Comparison of ENCODE assay signal across 15 mouse cellular contexts in the genomic region with DNA sequence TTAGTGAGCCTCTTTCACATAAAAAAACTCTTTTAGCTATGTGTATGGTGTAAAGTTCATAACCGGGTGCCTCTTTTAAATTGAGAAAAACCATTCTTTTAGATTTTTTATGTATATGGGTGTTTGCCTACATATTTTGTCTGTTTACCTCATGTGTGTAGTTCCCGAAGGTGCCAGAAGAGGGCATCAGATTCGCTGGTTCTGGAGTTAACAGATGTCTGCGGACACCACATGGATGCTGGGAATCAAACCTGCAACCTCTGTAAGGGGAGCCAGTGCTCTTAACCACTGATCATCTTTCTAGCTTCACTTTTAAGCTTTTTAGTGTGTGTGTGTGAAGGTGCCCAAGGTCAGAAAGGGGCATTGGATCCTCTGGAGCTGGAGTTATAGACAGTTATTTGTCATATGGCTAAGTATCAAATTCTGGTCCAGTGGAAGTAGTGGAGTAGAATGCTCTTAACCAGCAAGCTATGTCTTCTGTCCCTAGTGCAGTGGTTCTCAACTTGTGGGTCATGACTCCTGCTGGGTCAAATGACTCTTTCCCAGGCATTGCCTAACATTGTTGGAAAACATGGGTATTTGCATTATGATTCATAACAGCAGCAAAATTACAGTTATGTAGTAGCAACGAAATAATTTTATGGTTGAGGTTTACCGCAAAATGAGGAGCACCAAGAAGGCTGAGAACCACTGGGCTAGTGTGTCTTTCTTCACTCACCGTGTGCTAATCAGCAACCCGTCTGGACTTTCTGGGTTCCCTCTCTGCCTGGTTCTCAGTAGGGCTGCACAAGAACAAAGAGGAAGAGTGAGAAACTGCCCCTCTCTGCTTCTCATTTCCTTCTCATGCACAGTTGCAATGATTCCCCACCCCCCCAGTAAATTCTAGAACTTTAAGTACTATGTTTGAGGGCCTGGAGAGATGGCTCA. TPM values are rescaled to one million over a fixed set of nuclear protein-coding genes. Genes with fewer than 3 reads are reported as not detected.
DNase-seq lines count a peak whose midpoint lies in the region; ATAC-seq and TF ChIP-seq lines count a peak whose summit lies in the region.
"Had no signal": no experiment of that assay in that cellular context is flagged by ENCODE, and none has a peak within 500 bp of the region (broad histone marks: within the 10 kb centered on the region; RNA-seq: fewer than 3 reads in every experiment).

No protein-coding gene starts in this region.

- H3K4me3 ChIP-seq in liver, embryonic 15.5 days (replicated peaks) = no peak overlapping the region
- no peak overlapping the region for H3K4me3 ChIP-seq in liver, embryonic 11.5 days (ENCODE audit: low read depth, low read length)
- H3K4me3 ChIP-seq in ES-E14 (ENCODE audit: insufficient read depth in 1 of 2, low read depth in 1 of 2, low read length in 2 of 2, poor library complexity in 1 of 2, severe bottlenecking in 1 of 2) = no peak overlapping the region
- H3K4me3 ChIP-seq: erythroblast, embryonic 14.5 days; hindbrain, embryonic 13.5 days had no signal

- H3K4me2 ChIP-seq in liver, embryonic 15.5 days = no peak overlapping the region
- H3K4me2 ChIP-seq in liver, embryonic 11.5 days = no peak overlapping the region
- H3K4me2 ChIP-seq: hindbrain, embryonic 13.5 days had no signal

- no peaks in the 10 kb centered on the region for H3K36me3 ChIP-seq in liver, embryonic 15.5 days (replicated peaks)
- no peaks in the 10 kb centered on the region for H3K36me3 ChIP-seq in liver, embryonic 11.5 days (ENCODE audit: control insufficient read depth, insufficient read depth, low read length)
- H3K36me3 ChIP-seq in ES-E14 (ENCODE audit: control insufficient read depth, insufficient read depth, low read length, poor library complexity, severe bottlenecking) = no peaks in the 10 kb centered on the region
- H3K36me3 ChIP-seq: hindbrain, embryonic 13.5 days had no signal

- 64% methylated on average over 8 of the region's 8 CpGs for WGBS in liver, embryonic 15.5 days (ENCODE audit: insufficient replicate concordance)
- WGBS in liver, embryonic 11.5 days = 74% methylated on average over 8 of the region's 8 CpGs

- no peaks in the 10 kb centered on the region for H3K27me3 ChIP-seq in liver, embryonic 15.5 days
- H3K27me3 ChIP-seq in liver, embryonic 11.5 days (replicated peaks; ENCODE audit: control insufficient read depth, insufficient read depth, low read length) = no peaks in the 10 kb centered on the region
- H3K27me3 ChIP-seq: hindbrain, embryonic 13.5 days had no signal

- no peak for DNase-seq in liver, embryonic 11.5 days (ENCODE audit: low spot score)
- DNase-seq in 3T3-L1 (ENCODE audit: low read depth, low spot score) = peak; percentile 61
- DNase-seq in ES-E14 (ENCODE audit: low read depth, low spot score) = peak; percentile 46
- DNase-seq in right cerebral cortex, adult 18-20 months = no peak
- DNase-seq in cerebellum, adult 18-20 months = no peak
- no peak for DNase-seq in embryo, embryonic 10.5 days (ENCODE audit: low spot score)
- DNase-seq: cerebellum, adult 9-11 months; forebrain, postnatal 0 days; kidney, adult 2 months; right cerebral cortex, postnatal 14 days; thymus, adult 18-20 months had no signal

- peaks cover 19% of the 10 kb centered on the region for H3K4me1 ChIP-seq in liver, embryonic 15.5 days (replicated peaks)
- peaks cover 8% of the 10 kb centered on the region; the same call in 1 of the 2 replicates for H3K4me1 ChIP-seq in liver, embryonic 11.5 days (replicated peaks; ENCODE audit: control insufficient read depth, insufficient read depth, low read length)
- 0 out of 4 replicates have a peak, but pooled peaks cover 0 to 2% of the 10 kb centered on the region in 2 experiments for H3K4me1 ChIP-seq in ES-E14 (ENCODE audit: control insufficient read depth in 2 of 2, insufficient read depth in 2 of 2, low read length in 2 of 2, poor library complexity in 1 of 2)

- 0 out of 2 replicates have a peak overlapping the region, but pooled peaks have one; percentile 29 for H3K27ac ChIP-seq in liver, embryonic 15.5 days (replicated peaks)
- H3K27ac ChIP-seq in liver, embryonic 11.5 days (ENCODE audit: low read depth, low read length) = no peak overlapping the region
- no peak overlapping the region for H3K27ac ChIP-seq in ES-E14 (ENCODE audit: insufficient read depth, low read depth, low read length, poor library complexity, severe bottlenecking)
- H3K27ac ChIP-seq: hindbrain, embryonic 13.5 days had no signal

- H3K9me3 ChIP-seq in liver, embryonic 15.5 days (replicated peaks) = no peaks in the 10 kb centered on the region
- no peaks in the 10 kb centered on the region for H3K9me3 ChIP-seq in liver, embryonic 11.5 days (ENCODE audit: control insufficient read depth, low read length)
- H3K9me3 ChIP-seq in ES-E14 (ENCODE audit: control insufficient read depth, insufficient read depth, low read depth, low read length) = no peaks in the 10 kb centered on the region
- H3K9me3 ChIP-seq: hindbrain, embryonic 13.5 days had no signal

- no peak for ATAC-seq in liver, embryonic 15.5 days (ENCODE audit: insufficient read depth)
- no peak for ATAC-seq in liver, embryonic 11.5 days (replicated peaks; ENCODE audit: low FRiP score)
- ATAC-seq in granulocyte monocyte progenitor cell, adult 5-6 weeks (replicated peaks; ENCODE audit: poor library complexity, severe bottlenecking) = peak; percentile 64
- ATAC-seq: forebrain, postnatal 0 days had no signal

- in situ Hi-C loops in ES-E14 (cut with MboI; ENCODE audit: low sequenced_read_pairs in 2 of 2, unreplicated experiment in 2 of 2) = no loop called here

- H3K9ac ChIP-seq in liver, embryonic 15.5 days = no peak overlapping the region
- no peak overlapping the region for H3K9ac ChIP-seq in liver, embryonic 11.5 days (ENCODE audit: low read depth, low read length)
- H3K9ac ChIP-seq in ES-E14 (ENCODE audit: insufficient read depth, low read depth, low read length, poor library complexity, severe bottlenecking) = no peak overlapping the region
- H3K9ac ChIP-seq: forebrain, postnatal 0 days; hindbrain, embryonic 13.5 days had no signal

TF ChIP-seq in ES-E14, 5 proteins besides CTCF, POLR2A, EP300 and RAD21:
- TF ChIP-seq HCFC1 (IDR thresholded peaks at IDR 0.05; ENCODE audit: borderline replicate concordance, insufficient read depth, low read length) (no peak), MAFK (IDR thresholded peaks at IDR 0.05; ENCODE audit: insufficient read depth, low read depth, low read length) (no peak), ZNF384 (IDR thresholded peaks at IDR 0.05; ENCODE audit: low read depth, low read length) (no peak), CHD2 (IDR thresholded peaks at IDR 0.05; ENCODE audit: low read depth, low read length) (no peak), ZC3H11A (IDR thresholded peaks at IDR 0.05; ENCODE audit: borderline replicate concordance, low read depth, low read length) (no peak)

RNA-seq across cellular contexts. Expression of a gene that starts 5.0 kb away (rescaled TPM):
- 25.3 and 26.1 TPM in 2 replicates for polyA plus RNA-seq in liver, embryonic 15.5 days (2015; fragmentation: Nextera tagmentation; extraction: Ambion mirVana)
- 67.4 and 72.8 TPM in 2 replicates for polyA plus RNA-seq in liver, embryonic 11.5 days (2014; fragmentation: Nextera tagmentation; extraction: Ambion mirVana)
- total RNA-seq in ES-E14 (2012; rRNA removed) = 122 and 125 TPM in 2 replicates
- total RNA-seq in granulocyte monocyte progenitor cell, adult 5-6 weeks (2014; fragmentation: Nextera tagmentation) = 156 and 191 TPM in 2 replicates
- 122 and 145 TPM in 2 replicates for total RNA-seq in granulocyte monocyte progenitor cell, adult 5-6 weeks (2017)

RNA-seq across cellular contexts. Expression of a gene that starts 33.8 kb away (rescaled TPM):
- polyA plus RNA-seq in liver, embryonic 15.5 days (2015; fragmentation: Nextera tagmentation; extraction: Ambion mirVana) = 67.7 and 74.2 TPM in 2 replicates
- polyA plus RNA-seq in liver, embryonic 11.5 days (2014; fragmentation: Nextera tagmentation; extraction: Ambion mirVana) = 46.3 and 51.7 TPM in 2 replicates
- 69.7 and 77.9 TPM in 2 replicates for total RNA-seq in ES-E14 (2012; rRNA removed)
- 22.9 and 56.6 TPM in 2 replicates for total RNA-seq in granulocyte monocyte progenitor cell, adult 5-6 weeks (2014; fragmentation: Nextera tagmentation)
- 46.2 and 59.6 TPM in 2 replicates for total RNA-seq in granulocyte monocyte progenitor cell, adult 5-6 weeks (2017)

Comparison
In these comparisons a context has a peak if more than half of its experiments do, and no peak if none do; other contexts are left out.
1. DNase-seq: peak in 3T3-L1 (single experiment) and ES-E14 (single experiment); none in liver, embryonic 11.5 days (single experiment), right cerebral cortex, adult 18-20 months (single experiment), cerebellum, adult 18-20 months (0 of 2) and embryo, embryonic 10.5 days (single experiment).